Mouse (Mus musculus) heart, embryonic 12.5 days (tissue): ENCODE measurements around the gene Fxyd1. TPM values are rescaled to one million over a fixed set of nuclear protein-coding genes. Genes with fewer than 3 reads are reported as not detected.

Experiments used
- ATAC-seq: fragments of 200-750 bp; cut with Nextera tagmentation; 2 replicates; pipeline ENCODE4 v1.8.0; 2017; ENCODE audit warnings: moderate TSS enrichment, moderate library complexity; ENCODE audit not compliant: insufficient number of reproducible peaks, low FRiP score
- H3K27ac ChIP-seq: fragments of 300-500 bp; sonication (generic); 2 replicates; pipeline ENCODE4 v1.5.1; 2016; ENCODE audit warnings: mild to moderate bottlenecking, moderate library complexity; ENCODE audit not compliant: poor library complexity, severe bottlenecking
- H3K27me3 ChIP-seq: fragments of 300-500 bp; sonication (generic); replicated peaks from 2 replicates; pipeline ENCODE4 v1.6.1; 2016; ENCODE audit warnings: mild to moderate bottlenecking, moderate library complexity
- H3K36me3 ChIP-seq: fragments of 300-500 bp; sonication (generic); 2 replicates; pipeline ENCODE4 v1.6.1; 2016; ENCODE audit warnings: mild to moderate bottlenecking, moderate library complexity
- H3K4me1 ChIP-seq: fragments of 300-500 bp; sonication (generic); replicated peaks from 2 replicates; pipeline ENCODE4 v1.6.1; 2016; ENCODE audit warnings: mild to moderate bottlenecking
- H3K4me2 ChIP-seq: fragments of 300-500 bp; sonication (generic); 2 replicates; pipeline ENCODE4 v1.6.1; 2016; ENCODE audit warnings: mild to moderate bottlenecking, moderate library complexity
- H3K4me3 ChIP-seq: fragments of 300-500 bp; sonication (generic); 2 replicates; pipeline ENCODE4 v1.5.1; 2016; ENCODE audit warnings: mild to moderate bottlenecking
- H3K9ac ChIP-seq: fragments of 300-500 bp; sonication (generic); 2 replicates; pipeline ENCODE4 v1.6.1; 2016; ENCODE audit warnings: mild to moderate bottlenecking, moderate library complexity
- H3K9me3 ChIP-seq: fragments of 300-500 bp; sonication (generic); replicated peaks from 2 replicates; pipeline ENCODE4 v1.6.1; 2016; ENCODE audit warnings: mild to moderate bottlenecking, moderate library complexity
- WGBS: fragments of 180-500 bp; shearing (Covaris S2); methylation state at CpG from one replicate; pipeline ENCODE4 v1.1.7; 2016; 5-methylcytosine and 5-hydroxymethylcytosine counted together
- polyA plus RNA-seq: library from polyadenylated mRNA; unstranded; fragments of >200 nt; fragmentation: Nextera tagmentation; extraction: Ambion mirVana; gene quantifications from 2 replicates; pipeline ENCODE4 v1.2.1, GENCODE M21; 2016

Gene Fxyd1
- polyA plus RNA-seq, 1 experiment from 2014 or later: 927 TPM

DNA sequence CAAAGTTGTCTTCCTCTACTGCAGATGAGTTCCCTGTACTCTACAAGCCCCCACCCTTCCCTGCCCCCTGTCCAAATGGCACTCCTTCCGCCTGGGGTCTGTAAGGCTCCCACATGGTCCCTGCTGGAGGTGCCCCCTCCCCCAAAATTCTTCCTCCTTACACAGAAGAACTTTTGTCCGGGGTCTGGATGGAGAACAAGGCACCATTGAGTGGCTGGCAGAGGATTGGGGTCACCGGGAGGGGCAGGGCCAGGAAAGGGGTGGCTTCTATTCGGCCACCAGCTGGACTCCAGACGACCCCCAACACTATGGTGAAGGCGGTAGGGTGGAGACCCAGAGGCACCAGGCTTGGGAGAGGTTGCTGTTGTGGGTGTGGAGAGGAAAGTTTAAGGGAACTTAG lies 20.5 kb upstream of the Fxyd1 start:
- peak; percentile 39 for ATAC-seq
- H3K9me3 ChIP-seq: peaks cover 4% of the 10 kb centered on the region
- no peaks in the 10 kb centered on the region for H3K4me1 ChIP-seq
- H3K4me3 ChIP-seq: no peak overlapping the region
- H3K27me3 ChIP-seq: no peaks in the 10 kb centered on the region
- H3K4me2 ChIP-seq: no peak overlapping the region
- H3K9ac ChIP-seq: no peak overlapping the region
- no peak overlapping the region for H3K27ac ChIP-seq
- no peaks in the 10 kb centered on the region for H3K36me3 ChIP-seq
- 54% methylated on average over 6 of the region's 6 CpGs for WGBS

DNA sequence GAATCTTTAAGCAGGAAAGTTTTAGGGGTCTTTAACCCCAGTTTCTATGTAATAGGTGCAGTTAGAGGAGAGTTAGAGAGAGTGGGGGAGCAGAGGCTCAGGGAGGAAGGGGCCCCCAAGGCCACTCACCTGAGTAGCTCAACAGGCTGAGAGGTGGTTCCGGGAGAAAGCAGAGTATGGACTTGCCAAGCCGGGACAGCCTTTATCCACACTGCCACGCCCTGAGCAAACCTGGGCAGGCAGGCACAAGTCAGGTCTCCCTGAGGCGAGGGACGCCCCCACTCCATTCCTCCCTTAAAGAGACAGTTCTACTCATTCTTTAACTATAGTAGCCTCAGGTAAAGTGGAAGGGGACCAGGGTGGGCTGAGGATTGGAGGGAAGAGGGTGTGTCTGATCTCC lies 19.5 kb upstream of the Fxyd1 start, which contains the start of gene Fxyd3:
TSS of gene Fxyd3 (minus strand) at position 213 of the 400 bp plus-strand sequence.
- no peak within 1 kb of the TSS for H3K9ac ChIP-seq
- H3K4me2 ChIP-seq: no peak within 1 kb of the TSS
- no peaks in the 10 kb centered on the region for H3K27me3 ChIP-seq
- H3K4me1 ChIP-seq: no peaks in the 10 kb centered on the region
- WGBS: 56% methylated on average over 5 of the region's 5 CpGs
- no peaks in the 10 kb centered on the region for H3K36me3 ChIP-seq
- H3K4me3 ChIP-seq: no peak within 1 kb of the TSS
- no peak for ATAC-seq
- no peak within 1 kb of the TSS for H3K27ac ChIP-seq
- H3K9me3 ChIP-seq: peaks cover 4% of the 10 kb centered on the region

DNA sequence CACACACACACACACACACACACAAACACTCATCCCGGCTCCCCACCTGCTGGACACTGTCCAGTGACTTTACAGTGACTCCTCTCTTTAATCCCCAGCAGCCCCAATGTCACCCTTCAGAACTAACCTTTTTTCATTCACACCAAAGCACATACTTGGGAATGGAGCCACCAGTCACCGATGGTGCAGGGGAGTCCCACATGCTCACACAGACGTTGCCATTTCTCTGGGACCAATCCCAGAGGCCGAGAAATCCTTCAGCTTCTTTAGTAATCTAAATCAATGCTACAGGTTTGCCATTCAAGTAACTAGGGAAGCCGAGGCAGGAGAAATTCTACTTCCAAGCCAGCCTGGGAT lies 17.7 kb upstream of the Fxyd1 start:
- no peak overlapping the region for H3K27ac ChIP-seq
- no peak for ATAC-seq
- H3K4me3 ChIP-seq: no peak overlapping the region
- H3K36me3 ChIP-seq: no peaks in the 10 kb centered on the region
- peaks cover 5% of the 10 kb centered on the region; the same call in 1 of the 2 replicates for H3K4me1 ChIP-seq
- no peak overlapping the region for H3K4me2 ChIP-seq
- no peaks in the 10 kb centered on the region for H3K9me3 ChIP-seq
- no peak overlapping the region for H3K9ac ChIP-seq
- WGBS: 78% methylated on average over 5 of the region's 5 CpGs
- no peaks in the 10 kb centered on the region for H3K27me3 ChIP-seq

DNA sequence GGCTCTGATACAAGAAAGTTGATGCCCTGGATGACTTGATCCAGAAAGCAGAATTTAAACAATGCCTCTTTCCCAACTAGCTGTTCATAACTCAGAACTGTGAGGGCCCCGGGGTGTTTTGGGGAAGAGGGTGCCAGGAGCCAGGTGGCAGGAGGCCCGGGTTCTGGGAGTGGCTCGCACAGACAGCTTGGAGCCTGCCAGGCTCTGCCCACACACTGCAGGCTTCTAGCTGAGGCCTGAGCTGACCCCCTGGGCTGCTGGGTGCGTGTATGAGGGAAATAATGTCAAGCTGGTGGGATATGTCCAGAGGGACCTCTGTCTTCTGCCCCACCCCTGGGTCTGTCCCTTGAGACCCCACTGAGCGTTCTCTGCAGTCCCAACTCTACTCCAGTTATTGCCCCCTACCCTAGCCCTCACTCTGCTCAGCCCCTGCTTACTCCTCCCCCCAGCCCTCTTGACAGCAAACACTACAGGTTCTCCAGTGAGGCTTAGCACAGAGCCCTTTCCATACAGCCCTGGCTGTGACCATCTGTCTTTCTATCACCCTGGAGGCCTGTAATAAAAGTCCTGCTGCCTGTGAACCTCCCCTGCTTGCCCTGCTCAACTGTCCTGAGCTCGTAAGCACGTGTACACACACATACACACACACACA lies 17.2 kb upstream of the Fxyd1 start:
- no peak overlapping the region for H3K4me2 ChIP-seq
- no peak overlapping the region for H3K27ac ChIP-seq
- H3K36me3 ChIP-seq: no peaks in the 10 kb centered on the region
- no peak overlapping the region for H3K4me3 ChIP-seq
- H3K27me3 ChIP-seq: no peaks in the 10 kb centered on the region
- no peak for ATAC-seq
- H3K4me1 ChIP-seq: peaks cover 5% of the 10 kb centered on the region; the same call in 1 of the 2 replicates
- H3K9ac ChIP-seq: no peak overlapping the region
- WGBS: 67% methylated on average over 7 of the region's 7 CpGs
- no peaks in the 10 kb centered on the region for H3K9me3 ChIP-seq

DNA sequence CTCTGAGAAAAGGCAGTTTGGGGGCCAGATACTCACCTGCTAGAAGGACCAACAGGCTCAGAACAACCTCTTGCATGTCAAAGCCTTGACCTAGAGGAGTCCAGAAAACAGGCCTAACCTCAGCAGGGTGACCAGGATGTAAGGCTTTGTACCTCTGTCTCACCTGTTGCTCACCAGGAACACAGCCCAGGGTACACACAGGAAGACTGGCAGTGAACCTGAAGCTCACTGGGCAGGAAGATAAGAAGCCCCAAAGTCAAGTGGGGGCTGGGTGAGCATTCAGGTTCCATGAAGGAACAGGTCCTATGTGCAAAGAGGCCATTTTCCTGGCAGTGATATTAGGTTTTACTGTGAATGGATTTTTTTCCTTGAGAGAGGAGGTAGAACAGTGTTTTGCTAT lies 16.5 kb upstream of the Fxyd1 start:
- no peak overlapping the region for H3K9ac ChIP-seq
- H3K27me3 ChIP-seq: no peaks in the 10 kb centered on the region
- H3K9me3 ChIP-seq: no peaks in the 10 kb centered on the region
- no peaks in the 10 kb centered on the region for H3K36me3 ChIP-seq
- no peak for ATAC-seq
- H3K4me2 ChIP-seq: no peak overlapping the region
- no peak overlapping the region for H3K27ac ChIP-seq
- peaks cover 5% of the 10 kb centered on the region; the same call in 1 of the 2 replicates for H3K4me1 ChIP-seq
- H3K4me3 ChIP-seq: no peak overlapping the region

DNA sequence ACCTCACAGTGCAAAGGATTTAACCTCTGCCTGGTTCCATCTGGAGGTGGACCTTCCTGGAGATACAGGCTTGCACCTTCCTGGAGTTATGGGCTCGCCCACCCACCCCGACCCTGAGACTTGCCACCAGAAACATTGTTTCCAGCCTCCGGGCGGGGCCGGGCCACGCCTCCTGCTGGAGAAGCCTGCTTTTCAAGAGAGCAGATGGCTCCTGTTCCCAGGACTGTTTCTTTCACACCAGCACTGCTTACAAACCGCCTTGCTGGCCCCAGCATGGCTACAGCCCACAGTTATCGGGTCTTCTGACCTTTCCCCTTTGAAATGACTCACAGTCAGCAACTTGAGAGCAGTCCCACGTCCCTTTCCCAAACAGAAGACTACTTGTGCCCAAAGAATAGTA lies 15.3 kb upstream of the Fxyd1 start:
- Histone ChIP-seq H3K27ac (no peak overlapping the region), H3K9ac (no peak overlapping the region), H3K9me3 (no peaks in the 10 kb centered on the region), H3K36me3 (no peaks in the 10 kb centered on the region), H3K4me3 (no peak overlapping the region), H3K4me1 (peaks cover 11% of the 10 kb centered on the region), H3K4me2 (no peak overlapping the region), H3K27me3 (0 out of 2 replicates have a peak, but pooled peaks cover 3% of the 10 kb centered on the region)
- ATAC-seq: no peak
- WGBS: 54% methylated on average over 9 of the region's 9 CpGs

DNA sequence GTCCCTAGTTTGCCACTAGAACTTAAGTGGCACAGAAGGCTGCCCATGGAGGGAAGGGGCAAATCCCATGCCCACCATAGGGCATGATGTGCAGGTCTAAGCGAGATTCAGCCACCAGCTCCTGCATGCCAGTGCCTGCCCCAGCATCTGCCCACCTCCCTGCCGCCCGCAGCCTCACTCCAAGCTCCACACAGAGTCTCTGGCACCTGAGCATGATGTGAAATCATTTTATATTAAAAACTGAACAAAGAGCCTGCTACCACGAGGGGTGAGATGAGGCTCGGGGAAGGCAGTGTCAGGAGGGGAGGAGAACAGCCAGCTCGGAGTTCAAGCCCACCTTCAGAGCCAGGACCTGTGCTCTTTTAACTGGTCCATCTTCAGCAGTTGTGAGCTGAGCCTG lies 13.3 kb upstream of the Fxyd1 start:
- WGBS: 71% methylated on average over 6 of the region's 6 CpGs
- ATAC-seq: no peak

DNA sequence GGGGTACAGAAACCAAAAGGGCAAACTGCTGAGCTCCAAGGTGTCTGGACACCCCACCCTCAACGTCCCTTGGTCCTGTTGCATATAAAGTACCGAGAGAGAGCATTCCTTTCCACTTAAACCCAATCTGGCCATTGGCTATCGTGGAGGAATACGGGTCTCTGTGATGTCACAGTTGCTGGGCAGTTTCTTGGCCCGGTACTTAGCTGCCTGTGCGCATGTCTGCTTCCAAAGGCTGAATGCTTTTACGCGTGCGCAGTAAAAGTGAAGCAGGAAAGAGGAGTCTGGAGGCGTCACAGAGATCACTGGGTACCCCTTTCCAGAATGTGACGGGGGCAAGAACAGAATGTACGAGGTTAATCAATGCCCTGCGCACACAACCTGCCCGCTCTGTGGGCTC lies 12.5 kb upstream of the Fxyd1 start:
- Histone ChIP-seq H3K9ac (no peak overlapping the region), H3K4me3 (no peak overlapping the region), H3K4me1 (peaks cover 11% of the 10 kb centered on the region), H3K4me2 (no peak overlapping the region), H3K27ac (no peak overlapping the region), H3K36me3 (no peaks in the 10 kb centered on the region), H3K9me3 (no peaks in the 10 kb centered on the region), H3K27me3 (0 out of 2 replicates have a peak, but pooled peaks cover 7% of the 10 kb centered on the region)
- 86% methylated on average over 14 of the region's 14 CpGs for WGBS
- ATAC-seq: no peak

More for the DNA sequence above, 13.3 kb upstream of the Fxyd1 start:
- no peaks in the 10 kb centered on the region for H3K9me3 ChIP-seq
- peaks cover 11% of the 10 kb centered on the region for H3K4me1 ChIP-seq
- H3K4me3 ChIP-seq: no peak overlapping the region
- H3K27ac ChIP-seq: no peak overlapping the region
- 0 out of 2 replicates have a peak overlapping the region, but pooled peaks have one; percentile 6 for H3K9ac ChIP-seq
- H3K27me3 ChIP-seq: 0 out of 2 replicates have a peak, but pooled peaks cover 7% of the 10 kb centered on the region
- no peaks in the 10 kb centered on the region for H3K36me3 ChIP-seq
- no peak overlapping the region for H3K4me2 ChIP-seq

DNA sequence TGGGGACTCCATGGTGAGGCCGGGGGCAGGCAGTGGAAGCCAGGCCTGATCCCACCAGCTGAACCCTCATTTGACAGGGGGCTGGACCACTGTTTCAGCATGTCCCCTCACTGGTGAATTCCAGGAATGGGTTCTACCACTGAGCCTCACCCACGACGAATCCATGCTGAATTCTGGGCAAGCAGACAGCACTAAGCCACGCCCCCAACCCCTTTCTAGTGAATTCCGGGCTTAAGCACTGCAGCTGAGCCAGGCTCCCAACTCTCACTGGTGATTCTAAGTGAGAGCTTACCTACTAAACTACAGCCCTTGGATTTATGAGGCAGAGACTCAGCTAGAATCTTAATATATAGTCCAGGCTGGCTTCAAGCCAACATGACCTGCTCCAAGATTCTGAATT lies 10.8 kb upstream of the Fxyd1 start:
- H3K27ac ChIP-seq: no peak overlapping the region
- H3K27me3 ChIP-seq: 0 out of 2 replicates have a peak, but pooled peaks cover 7% of the 10 kb centered on the region
- H3K9me3 ChIP-seq: no peaks in the 10 kb centered on the region
- peaks cover 11% of the 10 kb centered on the region for H3K4me1 ChIP-seq
- no peak for ATAC-seq
- H3K9ac ChIP-seq: no peak overlapping the region
- WGBS: 41% methylated on average over 5 of the region's 5 CpGs
- H3K36me3 ChIP-seq: no peaks in the 10 kb centered on the region
- H3K4me3 ChIP-seq: no peak overlapping the region
- no peak overlapping the region for H3K4me2 ChIP-seq

DNA sequence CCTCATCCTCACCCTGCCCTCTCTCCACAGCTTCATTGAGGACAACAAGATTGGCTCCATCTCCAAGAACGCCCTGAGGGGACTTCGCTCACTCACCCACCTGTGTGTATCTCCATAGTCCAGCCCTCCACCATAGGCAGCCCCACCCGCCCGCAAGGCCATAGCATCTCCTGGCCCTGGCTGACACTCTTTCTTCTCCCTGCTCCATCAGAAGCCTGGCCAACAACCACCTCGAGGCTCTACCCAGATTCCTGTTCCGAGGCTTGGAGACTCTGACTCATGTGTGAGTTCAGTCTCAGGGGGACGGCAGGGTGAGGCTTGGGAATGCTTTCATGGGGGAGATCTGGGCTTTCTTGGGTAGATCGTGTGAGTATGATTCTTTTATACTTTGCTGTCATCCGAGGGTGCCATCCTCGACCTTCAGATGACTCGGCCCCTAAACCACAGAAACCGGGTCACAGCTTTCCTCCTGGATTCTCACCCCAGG lies 6.1 kb upstream of the Fxyd1 start:
- 77% methylated on average over 12 of the region's 12 CpGs for WGBS
- ATAC-seq: no peak

DNA sequence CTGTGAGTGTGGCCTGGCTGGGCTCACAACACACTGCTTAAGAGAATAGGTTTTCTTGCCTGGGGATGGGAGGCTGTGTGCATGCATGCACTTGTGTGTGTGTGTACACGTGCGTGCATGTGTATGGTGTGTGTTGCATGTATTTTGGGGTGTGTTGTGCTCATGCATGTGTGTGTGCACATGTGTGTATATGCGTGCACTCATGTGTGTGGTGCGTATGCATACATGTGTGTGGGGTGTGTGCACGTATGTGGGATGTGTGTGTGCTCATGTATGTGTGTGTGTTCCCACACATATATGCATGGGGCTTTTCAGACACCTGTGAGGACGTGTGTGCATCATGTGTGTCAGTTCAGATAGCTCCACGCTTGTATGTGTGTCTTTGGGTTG lies 3.6 kb upstream of the Fxyd1 start:
- no peak overlapping the region for H3K27ac ChIP-seq
- no peak overlapping the region for H3K4me3 ChIP-seq
- WGBS: 84% methylated on average over 7 of the region's 7 CpGs
- H3K9me3 ChIP-seq: no peaks in the 10 kb centered on the region
- ATAC-seq: no peak
- no peak overlapping the region for H3K9ac ChIP-seq
- no peaks in the 10 kb centered on the region for H3K27me3 ChIP-seq
- H3K4me2 ChIP-seq: no peak overlapping the region
- H3K36me3 ChIP-seq: no peaks in the 10 kb centered on the region
- H3K4me1 ChIP-seq: peaks cover 9% of the 10 kb centered on the region

More for the DNA sequence above, 6.1 kb upstream of the Fxyd1 start:
- Histone ChIP-seq H3K4me1 (peaks cover 10% of the 10 kb centered on the region; the same call in 1 of the 2 replicates), H3K27ac (no peak overlapping the region), H3K36me3 (no peaks in the 10 kb centered on the region), H3K9me3 (no peaks in the 10 kb centered on the region), H3K4me3 (no peak overlapping the region), H3K4me2 (no peak overlapping the region), H3K9ac (no peak overlapping the region), H3K27me3 (0 out of 2 replicates have a peak, but pooled peaks cover 7% of the 10 kb centered on the region)
